Mouse (Mus musculus) right cerebral cortex, postnatal 25 days (tissue): ENCODE data around the gene Crybg2.

Source experiments
- DNase-seq: peaks from one replicate; pipeline ENCODE4 v3.0.0; 2022

Crybg2 gene

GRCm38 (mm10) chr4:134097015-134097608 is 36.5 kb downstream of the Crybg2 start:
- no peak for DNase-seq

- DNase-seq: no peak
Observed at GRCm38 (mm10) chr4:134098628-134099027, 38.0 kb downstream of the Crybg2 start.

- no peak for DNase-seq
Observed at GRCm38 (mm10) chr4:134100245-134100644, 39.6 kb downstream of the Crybg2 start.

- peak; percentile 90 for DNase-seq
Observed at GRCm38 (mm10) chr4:134101979-134102741, 41.5 kb downstream of the Crybg2 start, which contains the start of gene Ubxn11. Gene Ubxn11 (plus strand): TSS chr4:134102570.

- DNase-seq: no peak
Observed at GRCm38 (mm10) chr4:134102742-134103119, 42.1 kb downstream of the Crybg2 start.

GRCm38 (mm10) chr4:134106105-134106504 is 45.5 kb downstream of the Crybg2 start:
- no peak for DNase-seq

- DNase-seq: peak; percentile 62
Observed at GRCm38 (mm10) chr4:134107730-134108129, 47.1 kb downstream of the Crybg2 start.

GRCm38 (mm10) chr4:134108196-134108595 is 47.6 kb downstream of the Crybg2 start:
- DNase-seq: no peak

GRCm38 (mm10) chr4:134110653-134111052 is 50.0 kb downstream of the Crybg2 start:
- DNase-seq: no peak

- DNase-seq: no peak
Observed at GRCm38 (mm10) chr4:134112403-134112802, 51.8 kb downstream of the Crybg2 start.

- no peak for DNase-seq
Observed at GRCm38 (mm10) chr4:134113356-134113994, 52.9 kb downstream of the Crybg2 start.

GRCm38 (mm10) chr4:134114038-134114437 is 53.4 kb downstream of the Crybg2 start:
- DNase-seq: no peak

- no peak for DNase-seq
Observed at GRCm38 (mm10) chr4:134115215-134116144, 54.9 kb downstream of the Crybg2 start.

GRCm38 (mm10) chr4:134116501-134116900 is 55.9 kb downstream of the Crybg2 start:
- no peak for DNase-seq

- no peak for DNase-seq
Observed at GRCm38 (mm10) chr4:134117012-134117411, 56.4 kb downstream of the Crybg2 start.

- no peak for DNase-seq
Observed at GRCm38 (mm10) chr4:134118126-134118800, 57.6 kb downstream of the Crybg2 start.

GRCm38 (mm10) chr4:134119042-134119441 is 58.4 kb downstream of the Crybg2 start:
- DNase-seq: no peak

GRCm38 (mm10) chr4:134119644-134120043 is 59.0 kb downstream of the Crybg2 start:
- no peak for DNase-seq

GRCm38 (mm10) chr4:134120192-134120805 is 59.7 kb downstream of the Crybg2 start:
- no peak for DNase-seq

- DNase-seq: no peak
Observed at GRCm38 (mm10) chr4:134120916-134121315, 60.3 kb downstream of the Crybg2 start.

GRCm38 (mm10) chr4:134121571-134121970 is 61.0 kb downstream of the Crybg2 start:
- DNase-seq: no peak

GRCm38 (mm10) chr4:134122281-134122680 is 61.7 kb downstream of the Crybg2 start:
- no peak for DNase-seq
